Mouse (Mus musculus) kidney, postnatal 0 days (tissue): Measurements from ENCODE around the gene Pcsk5. TPM values are rescaled to one million over a fixed set of nuclear protein-coding genes. Genes with fewer than 3 reads are reported as not detected.
A peak's percentile ranks its signal among the peaks of the same experiment; 100 is the strongest.

ENCODE experiments used
- ATAC-seq: fragments of 200-750 bp; cut with Nextera tagmentation; replicated peaks from 2 replicates; pipeline ENCODE4 v1.8.0; 2017; ENCODE audit warnings: low read depth, moderate number of reproducible peaks, moderate TSS enrichment, moderate library complexity; ENCODE audit not compliant: low FRiP score
- DNase-seq: peaks from one replicate; pipeline ENCODE4 v3.0.0-alpha.2; 2016; ENCODE audit warnings: low spot score
- H3K27ac ChIP-seq: fragments of 300-500 bp; sonication (generic); 2 replicates; pipeline ENCODE4 v1.5.1; 2014; ENCODE audit warnings: mild to moderate bottlenecking
- H3K27me3 ChIP-seq: fragments of 300-500 bp; sonication (generic); 2 replicates; pipeline ENCODE4 v1.6.1; 2014; ENCODE audit warnings: low read length, mixed read lengths; ENCODE audit not compliant: insufficient read depth
- H3K36me3 ChIP-seq: fragments of 300-500 bp; sonication (generic); 2 replicates; pipeline ENCODE4 v1.6.1; 2014; ENCODE audit warnings: low read length, mixed read lengths; ENCODE audit not compliant: insufficient read depth
- H3K4me1 ChIP-seq: fragments of 300-500 bp; sonication (generic); replicated peaks from 2 replicates; pipeline ENCODE4 v1.6.1; 2014; ENCODE audit warnings: antibody characterized with exemption, low read length, mixed read lengths; ENCODE audit not compliant: insufficient read depth
- H3K4me2 ChIP-seq: fragments of 300-500 bp; sonication (generic); 2 replicates; pipeline ENCODE4 v1.6.1; 2014; ENCODE audit warnings: mild to moderate bottlenecking, low read length, moderate library complexity, mixed read lengths
- H3K4me3 ChIP-seq: fragments of 300-500 bp; sonication (generic); replicated peaks from 2 replicates; pipeline ENCODE4 v1.5.1; 2014; ENCODE audit warnings: low read depth, low read length
- H3K9ac ChIP-seq: fragments of 300-500 bp; sonication (generic); 2 replicates; pipeline ENCODE4 v1.6.1; 2014; ENCODE audit warnings: low read depth, low read length
- H3K9me3 ChIP-seq: fragments of 300-500 bp; sonication (generic); replicated peaks from 2 replicates; pipeline ENCODE4 v1.6.1; 2016; ENCODE audit warnings: low read length, inconsistent platforms, mixed read lengths
- CTCF ChIP-seq: IDR thresholded peaks from 2 replicates; pipeline ENCODE4 v1.5.1; 2016; ENCODE audit warnings: antibody characterized with exemption, low read depth, mild to moderate bottlenecking, moderate library complexity
- WGBS: fragments of 180-500 bp; shearing (Covaris S2); extraction: QIAGEN DNeasy Blood & Tissue Kit; methylation state at CpG from one replicate; pipeline ENCODE4 v1.1.7; 2014; 5-methylcytosine and 5-hydroxymethylcytosine counted together
- polyA plus RNA-seq: library from polyadenylated mRNA; unstranded; fragments of >200 nt; fragmentation: Nextera tagmentation; extraction: Ambion mirVana; gene quantifications from 2 replicates; pipeline ENCODE4 v1.2.1, GENCODE M21; 2015

Gene Pcsk5
- polyA plus RNA-seq, 1 experiment from 2014 or later = 17.4 TPM

- no peak for TF ChIP-seq CTCF
- DNase-seq (peak; percentile 15), ATAC-seq (peak; percentile 63; the same call in 1 of the 2 replicates)
- Histone ChIP-seq H3K4me1 (no peaks in the 10 kb centered on the region), H3K9ac (no peak overlapping the region), H3K4me2 (no peak overlapping the region), H3K36me3 (no peaks in the 10 kb centered on the region), H3K9me3 (no peaks in the 10 kb centered on the region), H3K4me3 (no peak overlapping the region), H3K27me3 (no peaks in the 10 kb centered on the region), H3K27ac (no peak overlapping the region)
- 70% methylated on average over 2 of the region's 2 CpGs for WGBS
Measured at GRCm38 (mm10) chr19:17558764-17559163, 278.7 kb downstream of the Pcsk5 start.

- Histone ChIP-seq H3K9me3 (no peaks in the 10 kb centered on the region), H3K4me3 (no peak overlapping the region), H3K27me3 (no peaks in the 10 kb centered on the region), H3K27ac (0 out of 2 replicates have a peak overlapping the region, but pooled peaks have one; percentile 1), H3K4me2 (no peak overlapping the region), H3K4me1 (no peaks in the 10 kb centered on the region), H3K36me3 (no peaks in the 10 kb centered on the region), H3K9ac (no peak overlapping the region)
- no peak for ATAC-seq
- no peak for DNase-seq
- TF ChIP-seq CTCF = no peak
- WGBS = 92% methylated on average over 7 of the region's 7 CpGs
Measured at GRCm38 (mm10) chr19:17555159-17555558, 282.3 kb downstream of the Pcsk5 start.

GRCm38 (mm10) chr19:17554571-17554970 lies 282.9 kb downstream of the Pcsk5 start:
- DNase-seq = no peak
- H3K4me2 ChIP-seq = no peak overlapping the region
- ATAC-seq = no peak
- no peak overlapping the region for H3K4me3 ChIP-seq
- no peaks in the 10 kb centered on the region for H3K4me1 ChIP-seq
- no peaks in the 10 kb centered on the region for H3K9me3 ChIP-seq
- WGBS = 91% methylated on average over 2 of the region's 2 CpGs
- no peak overlapping the region for H3K9ac ChIP-seq
- H3K27me3 ChIP-seq = no peaks in the 10 kb centered on the region
- H3K36me3 ChIP-seq = no peaks in the 10 kb centered on the region
- 0 out of 2 replicates have a peak overlapping the region, but pooled peaks have one; percentile 1 for H3K27ac ChIP-seq
- TF ChIP-seq CTCF = no peak

GRCm38 (mm10) chr19:17553396-17554100 lies 283.9 kb downstream of the Pcsk5 start:
- Histone ChIP-seq H3K36me3 (no peaks in the 10 kb centered on the region), H3K4me2 (no peak overlapping the region), H3K27ac (no peak overlapping the region), H3K4me3 (no peak overlapping the region), H3K9ac (no peak overlapping the region), H3K27me3 (no peaks in the 10 kb centered on the region), H3K9me3 (no peaks in the 10 kb centered on the region), H3K4me1 (no peaks in the 10 kb centered on the region)
- no peak for TF ChIP-seq CTCF
- no peak for DNase-seq
- no peak for ATAC-seq

- Histone ChIP-seq H3K36me3 (no peaks in the 10 kb centered on the region), H3K9me3 (no peaks in the 10 kb centered on the region), H3K4me3 (no peak overlapping the region), H3K27ac (no peak overlapping the region), H3K27me3 (no peaks in the 10 kb centered on the region), H3K4me1 (no peaks in the 10 kb centered on the region), H3K9ac (no peak overlapping the region), H3K4me2 (no peak overlapping the region)
- 26% methylated on average over 4 of the region's 4 CpGs for WGBS
- DNase-seq = no peak
- no peak for TF ChIP-seq CTCF
- no peak for ATAC-seq
Measured at GRCm38 (mm10) chr19:17528746-17529532, 308.5 kb downstream of the Pcsk5 start.

- H3K36me3 ChIP-seq = no peaks in the 10 kb centered on the region
- no peak overlapping the region for H3K9ac ChIP-seq
- no peak overlapping the region for H3K4me3 ChIP-seq
- H3K27ac ChIP-seq = no peak overlapping the region
- 44% methylated on average over 1 of the region's 1 CpGs for WGBS
- no peak for TF ChIP-seq CTCF
- no peaks in the 10 kb centered on the region for H3K9me3 ChIP-seq
- peak; percentile 34 for DNase-seq
- no peak for ATAC-seq
- no peaks in the 10 kb centered on the region for H3K27me3 ChIP-seq
- H3K4me1 ChIP-seq = no peaks in the 10 kb centered on the region
- H3K4me2 ChIP-seq = no peak overlapping the region
Measured at GRCm38 (mm10) chr19:17525558-17525957, 311.9 kb downstream of the Pcsk5 start.
